Mouse (Mus musculus) thymus, adult 2 months (tissue): ENCODE data around the gene Lrwd1.

ENCODE experiments used
- CTCF ChIP-seq: fragments of 200-500 bp; IDR thresholded peaks from 2 replicates; pipeline ENCODE4 v1.5.1; 2012; ENCODE audit warnings: mild to moderate bottlenecking, control low read depth, low read length, moderate library complexity, borderline replicate concordance; ENCODE audit not compliant: control insufficient read depth, poor library complexity, insufficient read depth; ENCODE audit errors: extremely low read depth
- POLR2A ChIP-seq: fragments of 200-500 bp; IDR thresholded peaks from 2 replicates; pipeline ENCODE4 v1.6.1; 2012; ENCODE audit warnings: mild to moderate bottlenecking, low read length, control low read depth, moderate library complexity; ENCODE audit not compliant: control insufficient read depth, poor library complexity, insufficient read depth; ENCODE audit errors: extremely low read depth

DNA sequence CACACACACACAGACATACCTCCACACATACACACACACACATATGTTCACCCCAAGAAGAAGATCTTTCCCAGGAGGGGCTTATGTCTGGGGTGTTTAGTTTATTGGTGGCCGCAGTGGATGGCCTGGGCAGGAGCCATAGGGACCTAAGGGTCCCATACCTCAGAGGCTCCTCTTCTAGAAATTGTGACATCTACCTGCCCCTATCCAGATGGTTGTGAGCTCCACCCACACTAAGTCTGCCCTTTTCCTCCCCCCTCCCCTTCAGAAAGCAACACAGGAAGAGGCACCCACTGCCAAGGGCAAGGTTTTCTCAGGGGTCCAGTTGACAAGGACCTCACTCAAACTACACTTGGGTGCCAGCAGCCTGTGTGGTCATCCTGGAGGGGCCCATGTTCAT, 11.1 kb upstream of the Lrwd1 start:
- TF ChIP-seq CTCF (no peak), POLR2A (no peak)
